Mouse (Mus musculus): ENCODE data around the gene Dab2.

The Dab2 gene

DNA sequence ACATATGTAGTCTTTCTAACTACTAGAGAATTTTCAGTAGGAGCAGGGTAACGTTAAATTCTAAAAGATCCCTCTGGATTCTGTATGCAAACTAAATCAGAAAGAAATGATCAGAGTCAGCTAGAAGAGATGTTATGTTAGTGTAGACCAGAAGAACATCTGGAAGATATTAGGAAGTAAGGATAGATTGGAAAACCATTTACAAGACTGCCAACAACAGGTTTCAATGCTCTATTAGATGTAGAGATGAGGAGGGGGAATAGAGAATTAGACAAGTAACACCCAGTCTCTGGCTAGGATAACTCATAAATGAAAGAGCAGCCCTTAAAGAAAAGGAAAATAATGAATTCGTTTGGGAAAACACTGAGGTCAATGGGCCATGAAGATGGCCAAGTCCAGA lies 154.9 kb downstream of the Dab2 start:
- no peak for TF ChIP-seq GATA4 (IDR thresholded peaks at IDR 0.05; ENCODE audit: insufficient replicate concordance, low read length)

- no peak for TF ChIP-seq GATA4 (IDR thresholded peaks at IDR 0.05; ENCODE audit: insufficient replicate concordance, low read length)
These were observed 161.8 kb downstream of the Dab2 start for GRCm38 (mm10) chr15:6461381-6461780.

DNA sequence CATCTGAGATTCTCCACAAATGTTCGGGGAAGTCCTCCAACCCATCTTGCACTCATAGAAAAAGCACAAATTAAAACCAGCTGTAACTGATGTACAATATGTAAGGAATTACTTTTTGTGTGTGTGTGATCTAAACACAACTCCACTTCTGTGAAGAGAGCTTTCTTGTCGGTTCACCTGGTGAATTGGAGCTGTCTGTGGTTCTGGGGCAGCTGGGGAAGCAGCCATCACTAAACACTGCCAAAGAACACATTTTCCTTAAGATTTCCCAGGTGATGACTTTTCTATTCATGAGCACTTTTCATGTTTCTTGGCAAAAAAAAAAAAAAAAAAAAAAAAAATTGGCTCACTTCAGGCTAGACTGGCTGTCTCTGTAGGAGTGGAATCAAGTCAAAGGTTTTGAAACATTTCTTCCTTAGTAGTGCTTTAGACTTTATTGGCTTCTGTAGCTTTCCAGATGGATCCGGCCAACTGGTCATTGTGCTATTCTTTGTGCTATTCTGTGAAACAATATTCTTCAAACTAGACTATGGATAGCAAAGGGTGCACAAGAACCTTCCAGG lies 163.9 kb downstream of the Dab2 start:
- TF ChIP-seq GATA4 (IDR thresholded peaks at IDR 0.05; ENCODE audit: insufficient replicate concordance, low read length) = no peak

GRCm38 (mm10) chr15:6466995-6467394 lies 167.4 kb downstream of the Dab2 start:
- TF ChIP-seq GATA4 (IDR thresholded peaks at IDR 0.05; ENCODE audit: insufficient replicate concordance, low read length) = no peak

GRCm38 (mm10) chr15:6468845-6469244 lies 169.3 kb downstream of the Dab2 start:
- no peak for TF ChIP-seq GATA4 (IDR thresholded peaks at IDR 0.05; ENCODE audit: insufficient replicate concordance, low read length)

GRCm38 (mm10) chr15:6469384-6469783 lies 169.8 kb downstream of the Dab2 start:
- TF ChIP-seq GATA4 (IDR thresholded peaks at IDR 0.05; ENCODE audit: insufficient replicate concordance, low read length) = no peak

- TF ChIP-seq GATA4 (IDR thresholded peaks at IDR 0.05; ENCODE audit: insufficient replicate concordance, low read length) = no peak
These were observed 184.0 kb downstream of the Dab2 start for GRCm38 (mm10) chr15:6483561-6483960.
